Mouse (Mus musculus) lung, embryonic 14.5 days (tissue): ENCODE measurements at regions not wholly inside any gene's neighbourhood (a gene's known extent, or its start where the extent isn't known, plus 50 kb on each side); places are given as distances from the start of the nearest gene placed in this dataset.
A peak's percentile ranks its signal among the peaks of the same experiment; 100 is the strongest.

Source experiments
- ATAC-seq: fragments of 200-750 bp; cut with Nextera tagmentation; 2 replicates; pipeline ENCODE4 v1.8.0; 2017; ENCODE audit warnings: mild to moderate bottlenecking, moderate TSS enrichment, moderate library complexity; ENCODE audit not compliant: insufficient read depth
- DNase-seq: peaks from one replicate; pipeline ENCODE4 v3.0.0-alpha.2; 2015
- H3K27ac ChIP-seq: fragments of 300-500 bp; sonication (generic); 2 replicates; pipeline ENCODE4 v1.5.1; 2014; ENCODE audit warnings: low read depth, mild to moderate bottlenecking, moderate library complexity
- H3K27me3 ChIP-seq: fragments of 300-500 bp; sonication (generic); 2 replicates; pipeline ENCODE4 v1.6.1; 2014; ENCODE audit warnings: low read length, control low read depth; ENCODE audit not compliant: insufficient read depth
- H3K36me3 ChIP-seq: fragments of 300-500 bp; sonication (generic); 2 replicates; pipeline ENCODE4 v1.6.1; 2014; ENCODE audit warnings: control low read depth; ENCODE audit not compliant: insufficient read depth
- H3K4me1 ChIP-seq: fragments of 300-500 bp; sonication (generic); 2 replicates; pipeline ENCODE4 v1.6.1; 2014; ENCODE audit warnings: antibody characterized with exemption, control low read depth; ENCODE audit not compliant: insufficient read depth
- H3K4me2 ChIP-seq: fragments of 300-500 bp; sonication (generic); 2 replicates; pipeline ENCODE4 v1.6.1; 2014; ENCODE audit warnings: mild to moderate bottlenecking
- H3K4me3 ChIP-seq: fragments of 300-500 bp; sonication (generic); 2 replicates; pipeline ENCODE4 v1.5.1; 2014; ENCODE audit warnings: low read depth, low read length
- H3K9ac ChIP-seq: fragments of 300-500 bp; sonication (generic); 2 replicates; pipeline ENCODE4 v1.6.1; 2014
- H3K9me3 ChIP-seq: fragments of 300-500 bp; sonication (generic); 2 replicates; pipeline ENCODE4 v1.6.1; 2016; ENCODE audit warnings: low read depth, low read length, control low read depth
- CTCF ChIP-seq: IDR thresholded peaks from 2 replicates; pipeline ENCODE4 v1.5.1; 2016; ENCODE audit warnings: antibody characterized with exemption, low read depth
- WGBS: fragments of 180-500 bp; shearing (Covaris S2); extraction: QIAGEN DNeasy Blood & Tissue Kit; methylation state at CpG from one replicate; pipeline ENCODE4 v1.1.7; 2014; 5-methylcytosine and 5-hydroxymethylcytosine counted together

GRCm38 (mm10) chr6:143484941-143485340 lies 317.9 kb downstream of the Etnk1 start:
- no peak overlapping the region for H3K9ac ChIP-seq
- no peak overlapping the region for H3K4me2 ChIP-seq
- H3K4me1 ChIP-seq = no peaks in the 10 kb centered on the region
- H3K9me3 ChIP-seq = no peaks in the 10 kb centered on the region; the same call in 1 of the 2 replicates
- no peak overlapping the region for H3K27ac ChIP-seq
- H3K27me3 ChIP-seq = no peaks in the 10 kb centered on the region
- DNase-seq = no peak
- WGBS = 94% methylated on average over 6 of the region's 6 CpGs
- no peak overlapping the region for H3K4me3 ChIP-seq
- TF ChIP-seq CTCF = no peak
- no peaks in the 10 kb centered on the region for H3K36me3 ChIP-seq
- no peak for ATAC-seq

- H3K4me1 ChIP-seq = no peaks in the 10 kb centered on the region
- no peaks in the 10 kb centered on the region for H3K27me3 ChIP-seq
- H3K4me2 ChIP-seq = no peak overlapping the region
- peak; percentile 62 for DNase-seq
- no peaks in the 10 kb centered on the region; the same call in 1 of the 2 replicates for H3K9me3 ChIP-seq
- no peak overlapping the region for H3K27ac ChIP-seq
- no peak overlapping the region for H3K9ac ChIP-seq
- no peak for TF ChIP-seq CTCF
- no peak overlapping the region for H3K4me3 ChIP-seq
- 33% methylated on average over 10 of the region's 10 CpGs for WGBS
- peak; percentile 78; the same call in 1 of the 2 replicates for ATAC-seq
- no peaks in the 10 kb centered on the region for H3K36me3 ChIP-seq
Observed at GRCm38 (mm10) chr6:143487003-143487402, 320.0 kb downstream of the Etnk1 start.

DNA sequence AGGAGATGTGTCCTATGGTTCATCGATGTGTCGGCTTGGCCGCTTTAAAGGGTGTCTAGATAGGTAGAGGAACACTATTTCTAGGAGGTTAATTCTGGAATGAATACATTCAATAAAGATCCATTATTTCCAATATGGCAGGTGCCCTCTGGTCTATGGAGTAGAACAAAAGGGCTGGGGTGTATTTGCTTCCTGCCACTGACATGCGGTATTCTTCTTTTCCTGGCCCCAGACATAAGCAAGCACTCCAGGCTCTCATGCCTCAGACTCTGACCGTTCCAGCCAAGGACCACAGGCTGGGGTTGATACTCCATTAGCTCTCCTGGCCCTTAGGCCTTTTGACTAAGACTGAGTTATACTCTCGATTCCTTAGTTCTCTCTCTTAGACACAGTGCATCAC lies 323.0 kb downstream of the Etnk1 start:
- Histone ChIP-seq H3K4me2 (no peak overlapping the region), H3K9me3 (no peaks in the 10 kb centered on the region), H3K27ac (no peak overlapping the region), H3K9ac (no peak overlapping the region), H3K36me3 (no peaks in the 10 kb centered on the region), H3K4me1 (peaks cover 7% of the 10 kb centered on the region; the same call in 1 of the 2 replicates), H3K27me3 (no peaks in the 10 kb centered on the region), H3K4me3 (no peak overlapping the region)
- 91% methylated on average over 6 of the region's 6 CpGs for WGBS
- DNase-seq (no peak), ATAC-seq (no peak)
- no peak for TF ChIP-seq CTCF

GRCm38 (mm10) chr6:143491380-143491779 lies 324.4 kb downstream of the Etnk1 start:
- peaks cover 7% of the 10 kb centered on the region; the same call in 1 of the 2 replicates for H3K4me1 ChIP-seq
- H3K27ac ChIP-seq = no peak overlapping the region
- H3K9ac ChIP-seq = no peak overlapping the region
- no peaks in the 10 kb centered on the region for H3K27me3 ChIP-seq
- no peak overlapping the region for H3K4me2 ChIP-seq
- no peak overlapping the region for H3K4me3 ChIP-seq
- TF ChIP-seq CTCF = no peak
- no peak for DNase-seq
- no peaks in the 10 kb centered on the region for H3K36me3 ChIP-seq
- 86% methylated on average over 5 of the region's 5 CpGs for WGBS
- ATAC-seq = no peak
- H3K9me3 ChIP-seq = no peaks in the 10 kb centered on the region

- no peak for DNase-seq
- no peak overlapping the region for H3K4me3 ChIP-seq
- WGBS = 56% methylated on average over 3 of the region's 3 CpGs
Observed at GRCm38 (mm10) chr6:143493543-143493942, 326.5 kb downstream of the Etnk1 start.

DNA sequence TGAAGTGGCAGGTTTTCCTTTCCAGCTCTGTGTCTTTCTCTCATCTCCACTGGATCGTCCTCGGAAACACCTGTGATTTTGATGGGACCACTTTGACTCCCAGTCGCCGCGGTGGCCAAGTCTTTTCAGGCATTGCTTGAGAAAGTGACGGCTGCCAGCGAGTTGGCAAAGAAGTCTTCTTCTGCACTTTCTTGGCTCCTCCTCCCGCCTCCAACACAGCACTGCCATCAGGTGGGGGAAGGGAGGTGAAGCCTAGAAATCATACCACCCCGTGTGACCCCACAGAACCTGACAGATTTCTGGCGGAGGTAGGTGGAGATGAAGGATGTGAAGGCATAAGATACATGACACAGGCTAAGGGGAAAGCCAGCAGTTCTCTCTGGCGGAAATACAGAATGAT lies 327.3 kb downstream of the Etnk1 start:
- H3K27me3 ChIP-seq = no peaks in the 10 kb centered on the region
- no peaks in the 10 kb centered on the region for H3K9me3 ChIP-seq
- no peak overlapping the region for H3K4me2 ChIP-seq
- peak; percentile 22 for DNase-seq
- WGBS = 58% methylated on average over 11 of the region's 11 CpGs
- H3K36me3 ChIP-seq = no peaks in the 10 kb centered on the region
- H3K4me1 ChIP-seq = peaks cover 7% of the 10 kb centered on the region; the same call in 1 of the 2 replicates
- H3K9ac ChIP-seq = no peak overlapping the region
- TF ChIP-seq CTCF = no peak
- H3K4me3 ChIP-seq = no peak overlapping the region
- no peak for ATAC-seq
- no peak overlapping the region for H3K27ac ChIP-seq

More at GRCm38 (mm10) chr6:143493543-143493942, 326.5 kb downstream of the Etnk1 start:
- Histone ChIP-seq H3K9me3 (no peaks in the 10 kb centered on the region), H3K4me2 (no peak overlapping the region), H3K36me3 (no peaks in the 10 kb centered on the region), H3K4me1 (peaks cover 7% of the 10 kb centered on the region; the same call in 1 of the 2 replicates), H3K9ac (no peak overlapping the region), H3K27ac (no peak overlapping the region), H3K27me3 (no peaks in the 10 kb centered on the region)
- no peak for TF ChIP-seq CTCF
- no peak for ATAC-seq

- H3K9ac ChIP-seq = no peak overlapping the region
- H3K36me3 ChIP-seq = no peaks in the 10 kb centered on the region
- no peak for TF ChIP-seq CTCF
- WGBS = 32% methylated on average over 7 of the region's 7 CpGs
- no peak for DNase-seq
- H3K4me3 ChIP-seq = no peak overlapping the region
- no peak for ATAC-seq
- H3K9me3 ChIP-seq = no peaks in the 10 kb centered on the region
- H3K27ac ChIP-seq = no peak overlapping the region
- H3K27me3 ChIP-seq = no peaks in the 10 kb centered on the region
- H3K4me1 ChIP-seq = peaks cover 7% of the 10 kb centered on the region; the same call in 1 of the 2 replicates
- no peak overlapping the region for H3K4me2 ChIP-seq
Observed at GRCm38 (mm10) chr6:143494886-143495285, 327.9 kb downstream of the Etnk1 start.

- Histone ChIP-seq H3K4me3 (no peak overlapping the region), H3K36me3 (no peaks in the 10 kb centered on the region), H3K4me1 (peaks cover 11% of the 10 kb centered on the region; the same call in 1 of the 2 replicates), H3K27me3 (no peaks in the 10 kb centered on the region), H3K27ac (no peak overlapping the region), H3K9me3 (no peaks in the 10 kb centered on the region), H3K9ac (no peak overlapping the region), H3K4me2 (no peak overlapping the region)
- TF ChIP-seq CTCF = no peak
- no peak for ATAC-seq
- DNase-seq = no peak
- WGBS = 61% methylated on average over 14 of the region's 14 CpGs
Observed at GRCm38 (mm10) chr6:143498764-143499163, 331.7 kb downstream of the Etnk1 start.
